Mouse (Mus musculus): ENCODE results near the gene Gas2l3. TPM values are rescaled to one million over a fixed set of nuclear protein-coding genes. Genes with fewer than 3 reads are reported as not detected.

Gas2l3 gene
- 1.8 TPM for polyA plus RNA-seq (2017; shearing (Covaris generic))

DNA sequence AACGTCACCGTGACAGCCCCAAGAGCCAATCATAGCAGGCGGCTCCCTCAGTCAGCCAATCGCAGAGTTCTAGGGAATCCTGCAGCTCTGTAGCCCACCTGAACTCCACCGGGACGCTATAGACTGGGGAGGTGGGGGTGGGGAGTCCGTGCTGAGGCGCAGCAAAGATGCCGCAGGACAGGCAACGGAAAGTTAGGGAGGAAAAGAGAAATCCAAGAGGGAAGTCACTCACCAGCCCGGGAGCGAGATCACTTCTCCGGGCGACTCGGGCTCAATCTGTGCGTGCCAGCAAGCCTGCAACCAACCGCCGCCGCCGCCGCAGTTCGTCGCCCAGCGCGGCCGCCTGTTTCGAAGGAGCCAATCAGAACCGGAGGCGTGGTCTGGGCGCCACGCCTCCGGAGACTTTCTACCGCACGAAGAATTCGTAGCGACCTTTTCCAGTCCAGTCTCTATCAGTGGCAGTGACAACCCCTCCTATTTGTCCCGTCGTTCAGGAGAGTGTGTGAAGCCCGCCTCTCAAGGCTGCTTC is at the start of gene Gas2l3:
Gas2l3 (minus strand) TSS at position 345 of the 529 bp plus-strand sequence.

Other genes with a start within 250 kb of the Gas2l3 start
- gene Ano4, start 99.2 kb downstream of the Gas2l3 start, polyA plus RNA-seq (2017; shearing (Covaris generic)), result not detected
- not detected for gene Nr1h4, start 89.6 kb upstream of the Gas2l3 start, polyA plus RNA-seq (2017; shearing (Covaris generic))
- not detected for gene Slc17a8, start 177.3 kb upstream of the Gas2l3 start, polyA plus RNA-seq (2017; shearing (Covaris generic))
- gene Scyl2, start 242.3 kb upstream of the Gas2l3 start, polyA plus RNA-seq (2017; shearing (Covaris generic)), result 21.3 TPM

Data from activated CD4-positive, CD25-positive, alpha-beta regulatory T cell, adult 9 weeks (primary cell).